In genomic region chr2:167383666-167384083, GRCm38 (mm10) we compare ENCODE assay signal across 11 mouse cellular contexts. TPM values are rescaled to one million over a fixed set of nuclear protein-coding genes. Genes with fewer than 3 reads are reported as not detected.
DNase-seq lines count a peak whose midpoint lies in the region; ATAC-seq and TF ChIP-seq lines count a peak whose summit lies in the region.
"Had no signal": no experiment of that assay in that cellular context is flagged by ENCODE, and none has a peak within 500 bp of the region (broad histone marks: within the 10 kb centered on the region; RNA-seq: fewer than 3 reads in every experiment).

No protein-coding gene starts in this region.

- no peaks in the 10 kb centered on the region for H3K36me3 ChIP-seq in intestine, embryonic 14.5 days (ENCODE audit: control insufficient read depth, insufficient read depth, low read length)
- no peaks in the 10 kb centered on the region for H3K36me3 ChIP-seq in splenic B cell, adult 2 months (ENCODE audit: control insufficient read depth, insufficient read depth, low read length, poor library complexity, severe bottlenecking)
- H3K36me3 ChIP-seq: neural tube, embryonic 15.5 days had no signal

- no peak overlapping the region for H3K4me2 ChIP-seq in intestine, embryonic 14.5 days (ENCODE audit: low read length)
- H3K4me2 ChIP-seq: lung, embryonic 14.5 days; neural tube, embryonic 15.5 days had no signal

- no peaks in the 10 kb centered on the region for H3K27me3 ChIP-seq in intestine, embryonic 14.5 days (replicated peaks; ENCODE audit: control insufficient read depth, insufficient read depth, low read length)
- no peaks in the 10 kb centered on the region for H3K27me3 ChIP-seq in splenic B cell, adult 2 months (ENCODE audit: control insufficient read depth, insufficient read depth, low read length, poor library complexity, severe bottlenecking)

- intact Hi-C loops in gastrocnemius, adult 2 months (cut with DNase I), result no loop called here

- peaks cover 17% of the 10 kb centered on the region; the same call in 1 of the 2 replicates for H3K4me1 ChIP-seq in intestine, embryonic 14.5 days (replicated peaks; ENCODE audit: control insufficient read depth, insufficient read depth, low read length)
- H3K4me1 ChIP-seq: neural tube, embryonic 15.5 days had no signal

- ATAC-seq in intestine, embryonic 14.5 days (replicated peaks; ENCODE audit: low FRiP score, low TSS enrichment, low read depth), result peak; percentile 42; the same call in 1 of the 2 replicates
- no peak for ATAC-seq in CD4-positive, CD25-positive, alpha-beta regulatory T cell, adult 4 months

- H3K9me3 ChIP-seq in intestine, embryonic 14.5 days (ENCODE audit: control insufficient read depth, low read length), result no peaks in the 10 kb centered on the region
- H3K9me3 ChIP-seq: neural tube, embryonic 15.5 days had no signal

- H3K9ac ChIP-seq in intestine, embryonic 14.5 days (ENCODE audit: low read length), result no peak overlapping the region
- H3K9ac ChIP-seq: lung, embryonic 14.5 days; neural tube, embryonic 15.5 days had no signal

- H3K4me3 ChIP-seq in gastrocnemius, adult 2 months, result no peak overlapping the region
- H3K4me3 ChIP-seq in intestine, embryonic 14.5 days (ENCODE audit: low read depth, low read length), result no peak overlapping the region
- H3K4me3 ChIP-seq: neural tube, embryonic 15.5 days had no signal

- peak; percentile 58 for DNase-seq in gastrocnemius, adult 2 months
- no peak for DNase-seq in gastrocnemius, adult 8-10 months (ENCODE audit: low spot score in 2 of 2)
- peak; percentile 93 for DNase-seq in adrenal gland, postnatal 10 days
- no peak for DNase-seq in intestine, embryonic 14.5 days (ENCODE audit: low spot score)
- DNase-seq in splenic B cell, adult 2 months (ENCODE audit: low read depth, low spot score), result peak; percentile 85
- DNase-seq in right cerebral cortex, adult 18-20 months, result no peak
- DNase-seq in thymus, postnatal 14 days, result no peak
- DNase-seq: layer of hippocampus, adult 9-11 months; lung, embryonic 14.5 days had no signal

- peak overlapping the region; percentile 7; the same call in 1 of the 2 replicates for H3K27ac ChIP-seq in gastrocnemius, adult 2 months
- H3K27ac ChIP-seq in intestine, embryonic 14.5 days (ENCODE audit: low read depth), result no peak overlapping the region
- H3K27ac ChIP-seq: neural tube, embryonic 15.5 days had no signal

- TF ChIP-seq CTCF in gastrocnemius, adult 2 months (IDR thresholded peaks at IDR 0.05), result no peak

- 61% methylated on average over 13 of the region's 13 CpGs for WGBS in intestine, embryonic 14.5 days

RNA-seq across cellular contexts. Expression of gene B4galt5, which starts 34.7 kb away (rescaled TPM):
- 10 to 100 TPM in 1 of 2 experiments, 1 to 10 TPM in 1; 7.8 to 10.6 TPM for total RNA-seq in gastrocnemius, adult 2 months (2021)
- 10 to 100 TPM in 1 of 4 experiments, 1 to 10 TPM in 3; 6.2 to 13.3 (median 8.8) TPM for total RNA-seq in gastrocnemius, adult 8-10 months (2022)
- 10 to 100 TPM; 55.5 to 76.9 TPM for total RNA-seq in adrenal gland, postnatal 10 days (2021)
- 9.6 and 10.6 TPM in 2 replicates for polyA plus RNA-seq in intestine, embryonic 14.5 days (2014; fragmentation: Nextera tagmentation; extraction: Ambion mirVana)
- 1 to 10 TPM; 6.3 to 9.4 TPM for polyA plus RNA-seq in CD4-positive, CD25-positive, alpha-beta regulatory T cell, adult 4 months (2017; shearing (Covaris generic))

RNA-seq across cellular contexts. Expression of gene Slc9a8, which starts 37.8 kb away (rescaled TPM):
- total RNA-seq in gastrocnemius, adult 2 months (2021), result 10 to 100 TPM; 25.0 to 30.4 TPM
- total RNA-seq in gastrocnemius, adult 8-10 months (2022), result 10 to 100 TPM; 21.8 to 27.9 (median 24.9) TPM
- total RNA-seq in adrenal gland, postnatal 10 days (2021), result 10 to 100 TPM; 28.8 to 37.0 TPM
- polyA plus RNA-seq in intestine, embryonic 14.5 days (2014; fragmentation: Nextera tagmentation; extraction: Ambion mirVana), result 21.0 and 23.2 TPM in 2 replicates
- 10 to 100 TPM; 42.4 to 75.1 TPM for polyA plus RNA-seq in CD4-positive, CD25-positive, alpha-beta regulatory T cell, adult 4 months (2017; shearing (Covaris generic))

Comparison
In these comparisons a context has a peak if more than half of its experiments do, and no peak if none do; other contexts are left out.
1. DNase-seq: peak in gastrocnemius, adult 2 months (single experiment), adrenal gland, postnatal 10 days (single experiment) and splenic B cell, adult 2 months (single experiment); none in gastrocnemius, adult 8-10 months (0 of 2), intestine, embryonic 14.5 days (single experiment), right cerebral cortex, adult 18-20 months (single experiment) and thymus, postnatal 14 days (single experiment).